Mouse (Mus musculus): ENCODE results near the gene H2al2a.
"Not testable (repeated sequence)": the region's sequence is repeated elsewhere in the genome, so short reads cannot be mapped to it uniquely, and the experiment has no call there.

Gene H2al2a

GRCm38 (mm10) chr2:18028140-18029021, 31.6 kb upstream of the H2al2a start:
- peak; percentile 85 for DNase-seq (ENCODE audit: low spot score)

- DNase-seq (ENCODE audit: low spot score), result peak; percentile 98
Observed at GRCm38 (mm10) chr2:18027448-18028139, 30.8 kb upstream of the H2al2a start.

- peak; percentile 81 for DNase-seq (ENCODE audit: low spot score)
Observed at GRCm38 (mm10) chr2:18026116-18026947, 29.6 kb upstream of the H2al2a start.

GRCm38 (mm10) chr2:18025781-18026115, 29.0 kb upstream of the H2al2a start:
- DNase-seq (ENCODE audit: low spot score), result no peak

- peak; percentile 60 for DNase-seq (ENCODE audit: low spot score)
Observed at GRCm38 (mm10) chr2:18025116-18025515, 28.4 kb upstream of the H2al2a start.

GRCm38 (mm10) chr2:18022886-18023285, 26.1 kb upstream of the H2al2a start:
- no peak for DNase-seq (ENCODE audit: low spot score)

GRCm38 (mm10) chr2:18019122-18019521, 22.4 kb upstream of the H2al2a start:
- DNase-seq (ENCODE audit: low spot score), result no peak

- no peak for DNase-seq (ENCODE audit: low spot score)
Observed at GRCm38 (mm10) chr2:18017321-18017720, 20.6 kb upstream of the H2al2a start.

- no peak for DNase-seq (ENCODE audit: low spot score)
Observed at GRCm38 (mm10) chr2:18016639-18017038, 19.9 kb upstream of the H2al2a start.

GRCm38 (mm10) chr2:18015581-18015980, 18.8 kb upstream of the H2al2a start:
- no peak for DNase-seq (ENCODE audit: low spot score)

GRCm38 (mm10) chr2:18012866-18013265, 16.1 kb upstream of the H2al2a start:
- DNase-seq (ENCODE audit: low spot score), result no peak

- DNase-seq (ENCODE audit: low spot score), result no peak
Observed at GRCm38 (mm10) chr2:18011226-18011625, 14.5 kb upstream of the H2al2a start.

GRCm38 (mm10) chr2:18005137-18005536, 8.4 kb upstream of the H2al2a start:
- peak; percentile 45 for DNase-seq (ENCODE audit: low spot score)

- DNase-seq (ENCODE audit: low spot score), result no peak
Observed at GRCm38 (mm10) chr2:18004286-18004685, 7.5 kb upstream of the H2al2a start.

GRCm38 (mm10) chr2:18002306-18002705, 5.5 kb upstream of the H2al2a start:
- no peak for DNase-seq (ENCODE audit: low spot score)

- DNase-seq (ENCODE audit: low spot score), result no peak
Observed at GRCm38 (mm10) chr2:17989562-17989961, 7.2 kb downstream of the H2al2a start.

GRCm38 (mm10) chr2:17989115-17989514, 7.6 kb downstream of the H2al2a start:
- no peak for DNase-seq (ENCODE audit: low spot score)

GRCm38 (mm10) chr2:17986694-17987093, 10.1 kb downstream of the H2al2a start:
- no peak for DNase-seq (ENCODE audit: low spot score)

GRCm38 (mm10) chr2:17984774-17985173, 12.0 kb downstream of the H2al2a start:
- no peak for DNase-seq (ENCODE audit: low spot score)

GRCm38 (mm10) chr2:17982747-17983146, 14.0 kb downstream of the H2al2a start:
- no peak for DNase-seq (ENCODE audit: low spot score)

- no peak for DNase-seq (ENCODE audit: low spot score)
Observed at GRCm38 (mm10) chr2:17978706-17979105, 18.1 kb downstream of the H2al2a start.

GRCm38 (mm10) chr2:17978251-17978650, 18.5 kb downstream of the H2al2a start:
- not testable (repeated sequence) for DNase-seq (ENCODE audit: low spot score)

Measured in embryo, embryonic 10.5 days (tissue).